Mouse (Mus musculus) bone marrow, adult 2 months (tissue): ENCODE results near the gene Ppp1r12c. TPM values are rescaled to one million over a fixed set of nuclear protein-coding genes. Genes with fewer than 3 reads are reported as not detected.

Source experiments
- H3K27ac ChIP-seq: fragments of 200-500 bp; 2 replicates; pipeline ENCODE4 v1.5.1; 2012; ENCODE audit warnings: low read depth, mild to moderate bottlenecking, control low read depth, inconsistent platforms, low read length; ENCODE audit not compliant: control insufficient read depth, poor library complexity, insufficient read depth
- H3K4me1 ChIP-seq: fragments of 200-500 bp; 2 replicates; pipeline ENCODE4 v1.6.1; 2011; ENCODE audit warnings: low read length; ENCODE audit not compliant: control insufficient read depth, insufficient read depth
- H3K4me3 ChIP-seq: fragments of 200-500 bp; replicated peaks from 2 replicates; pipeline ENCODE3; 2011; ENCODE audit warnings: mild to moderate bottlenecking, low read depth, low read length, control low read depth; ENCODE audit not compliant: control insufficient read depth
- CTCF ChIP-seq: fragments of 200-500 bp; IDR thresholded peaks from 2 replicates; pipeline ENCODE4 v1.5.1; 2011; ENCODE audit warnings: low read length, control low read depth; ENCODE audit not compliant: control insufficient read depth, insufficient read depth
- POLR2A ChIP-seq: fragments of 200-500 bp; IDR thresholded peaks from 2 replicates; pipeline ENCODE4 v1.6.1; 2011; ENCODE audit warnings: low read depth, mild to moderate bottlenecking, control low read depth, low read length, borderline replicate concordance; ENCODE audit not compliant: control insufficient read depth
- WGBS: fragments of 180-500 bp; shearing (Covaris S2); methylation state at CpG from one replicate; pipeline ENCODE4 v1.1.7; 2018; 5-methylcytosine and 5-hydroxymethylcytosine counted together
- polyA plus RNA-seq: library from polyadenylated mRNA; stranded (reverse); fragments of >200 nt; gene quantifications from 2 replicates; pipeline ENCODE4 v1.2.4, GENCODE M21; 2011; ENCODE audit warnings: low replicate concordance; ENCODE audit not compliant: missing spikeins, insufficient read depth, insufficient read length

Ppp1r12c gene
- polyA plus RNA-seq, 1 experiment, result 340 TPM

DNA sequence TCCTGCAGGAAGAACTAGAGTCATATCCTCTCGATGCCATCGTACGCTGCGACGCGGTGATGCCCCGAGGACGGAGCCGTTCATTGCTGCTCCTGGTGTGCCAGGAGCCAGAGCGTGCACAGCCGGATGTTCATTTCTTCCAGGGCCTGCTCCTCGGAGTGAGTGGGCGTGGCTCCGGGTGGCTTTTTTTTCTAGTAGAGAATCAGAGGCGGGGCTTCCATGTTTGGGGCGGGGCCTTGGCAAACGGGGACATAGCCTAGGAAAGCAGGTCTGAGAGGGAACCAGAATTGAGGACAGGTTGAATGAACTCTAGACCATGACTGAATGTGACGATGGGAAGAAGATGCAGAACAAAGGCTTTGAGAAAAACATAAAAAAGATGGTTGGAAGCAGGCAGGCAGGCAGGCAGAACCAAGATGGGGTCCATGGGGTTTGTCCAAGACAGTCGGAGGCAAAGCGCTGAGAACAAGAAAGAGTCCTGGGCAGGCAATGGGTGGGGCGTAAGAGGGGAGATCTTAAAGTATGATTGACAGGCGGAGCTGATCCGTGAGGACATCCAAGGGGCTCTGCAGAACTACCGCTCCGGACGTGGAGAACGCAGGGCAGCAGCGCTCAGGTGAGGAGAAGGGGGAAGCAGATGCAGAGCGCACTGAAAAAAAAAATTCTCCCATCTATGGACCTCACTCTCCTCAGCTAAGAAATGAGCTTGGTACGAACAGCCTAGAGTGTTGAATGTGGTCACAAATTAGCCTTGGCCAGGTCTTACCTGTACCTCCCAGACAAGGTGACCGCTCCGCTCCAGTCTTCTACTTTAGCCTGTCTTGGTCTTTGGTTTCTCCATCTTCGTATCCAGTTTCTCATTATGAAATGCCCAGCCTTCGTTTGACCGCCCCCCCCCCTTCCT, 31.0 kb downstream of the Ppp1r12c start:
- no peaks in the 10 kb centered on the region for H3K4me1 ChIP-seq
- TF ChIP-seq CTCF, result no peak
- no peak for TF ChIP-seq POLR2A
- 33% methylated on average over 35 of the region's 35 CpGs for WGBS
- H3K4me3 ChIP-seq, result no peak overlapping the region
- H3K27ac ChIP-seq, result no peak overlapping the region

- TF ChIP-seq CTCF (no peak), POLR2A (no peak)
- no peak overlapping the region for H3K4me3 ChIP-seq
- 77% methylated on average over 3 of the region's 3 CpGs for WGBS
- no peaks in the 10 kb centered on the region for H3K4me1 ChIP-seq
- H3K27ac ChIP-seq, result no peak overlapping the region
These were observed 33.7 kb downstream of the Ppp1r12c start for GRCm38 (mm10) chr7:4467801-4468200.

DNA sequence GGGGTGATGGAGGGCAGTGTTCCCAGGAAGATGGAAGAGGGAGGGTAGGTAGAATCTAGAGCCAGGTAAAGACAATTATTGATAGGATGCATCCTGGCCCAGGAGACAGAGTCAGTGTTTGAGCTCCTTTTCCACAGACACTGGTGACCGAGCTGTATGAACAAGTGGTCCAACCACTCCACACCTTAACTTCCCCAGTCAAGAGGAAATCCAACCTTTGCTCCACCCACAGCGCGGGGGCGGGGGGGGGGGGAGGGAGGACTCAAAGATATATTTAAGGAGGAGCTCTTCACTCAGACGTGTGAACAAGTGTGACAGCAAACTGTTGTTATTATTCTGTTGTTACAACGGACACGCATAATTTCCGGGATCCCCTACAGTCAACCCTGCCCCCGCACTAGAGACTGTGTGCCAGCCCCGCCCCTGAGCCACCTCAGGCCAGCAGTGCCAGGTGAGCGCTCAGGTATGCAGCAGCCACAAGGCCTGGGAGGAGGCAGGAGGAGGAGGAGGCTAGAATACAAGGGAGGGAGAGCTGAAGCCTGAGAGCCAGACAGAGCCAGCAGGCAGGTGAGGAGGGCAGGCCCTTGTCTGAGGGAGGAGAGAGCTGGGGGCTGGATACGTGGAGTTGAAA, 37.2 kb downstream of the Ppp1r12c start:
- TF ChIP-seq CTCF (no peak), POLR2A (no peak)
- 10% methylated on average over 12 of the region's 12 CpGs for WGBS
- H3K27ac ChIP-seq, result no peak overlapping the region
- no peaks in the 10 kb centered on the region for H3K4me1 ChIP-seq
- H3K4me3 ChIP-seq, result no peak overlapping the region

DNA sequence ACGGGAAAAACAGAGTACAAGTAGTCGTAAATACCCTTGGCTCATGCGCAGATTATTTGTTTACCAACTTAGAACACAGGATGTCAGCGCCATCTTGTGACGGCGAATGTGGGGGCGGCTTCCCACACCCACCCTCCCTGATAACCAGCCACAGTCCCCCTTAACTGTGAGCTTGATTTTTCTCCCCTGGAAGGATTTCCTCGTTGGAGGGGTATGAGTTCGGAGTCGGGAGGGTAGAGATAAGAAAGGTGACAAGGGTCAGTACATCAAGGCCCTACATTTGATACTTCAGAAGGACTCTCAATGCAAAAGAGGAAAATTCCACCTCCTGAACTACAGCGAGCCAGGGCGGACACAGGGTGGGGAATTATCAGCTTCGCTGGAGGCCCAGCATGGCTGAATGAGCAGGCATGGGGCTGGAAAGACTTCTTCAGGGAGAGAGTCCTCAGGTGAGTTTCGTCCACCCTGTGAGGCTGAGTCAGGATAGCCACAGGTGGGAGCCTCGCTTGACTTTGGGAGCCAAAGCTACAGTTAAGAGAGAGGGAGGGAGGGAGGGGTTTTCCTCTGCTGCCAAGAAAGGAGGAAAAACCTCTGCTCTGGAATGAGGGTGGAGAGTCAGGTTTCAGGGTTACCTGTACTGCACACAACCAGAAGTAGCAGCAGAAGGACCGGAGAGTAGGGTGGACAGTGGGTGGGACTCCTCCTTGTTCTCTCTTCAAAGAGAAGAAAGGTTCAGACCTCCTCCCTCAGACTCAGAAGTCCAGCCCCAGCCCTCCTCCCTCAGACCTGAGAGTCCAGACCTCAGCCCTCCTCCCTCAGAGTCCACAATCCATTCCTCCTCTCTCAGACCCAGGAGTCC, 40.7 kb downstream of the Ppp1r12c start, which contains the start of gene Eps8l1:
Gene Eps8l1 (plus strand): TSS at position 99 of the 859 bp plus-strand sequence.
- TF ChIP-seq POLR2A (no peak), CTCF (no peak)

GRCm38 (mm10) chr7:4452644-4453043, 48.8 kb downstream of the Ppp1r12c start:
- TF ChIP-seq CTCF (no peak), POLR2A (no peak)
- WGBS, result 64% methylated on average over 4 of the region's 4 CpGs
- Histone ChIP-seq H3K4me3 (no peak overlapping the region), H3K27ac (no peak overlapping the region), H3K4me1 (no peaks in the 10 kb centered on the region; the same call in 1 of the 2 replicates)

More for the DNA sequence above, 40.7 kb downstream of the Ppp1r12c start, which contains the start of gene Eps8l1:
- Histone ChIP-seq H3K4me1 (no peaks in the 10 kb centered on the region), H3K27ac (peak within 1 kb of the TSS; percentile 11; the same call in 1 of the 2 replicates), H3K4me3 (peak within 1 kb of the TSS; percentile 36)
- WGBS, result 53% methylated on average over 14 of the region's 16 CpGs

GRCm38 (mm10) chr7:4449211-4449610, 52.3 kb downstream of the Ppp1r12c start:
- no peak overlapping the region for H3K4me3 ChIP-seq
- H3K4me1 ChIP-seq, result no peaks in the 10 kb centered on the region; the same call in 1 of the 2 replicates
- TF ChIP-seq POLR2A (no peak), CTCF (no peak)
- H3K27ac ChIP-seq, result no peak overlapping the region
- 5% methylated on average over 2 of the region's 2 CpGs for WGBS

GRCm38 (mm10) chr7:4448439-4448838, 53.0 kb downstream of the Ppp1r12c start:
- no peaks in the 10 kb centered on the region; the same call in 1 of the 2 replicates for H3K4me1 ChIP-seq
- H3K27ac ChIP-seq, result no peak overlapping the region
- 71% methylated on average over 3 of the region's 3 CpGs for WGBS
- H3K4me3 ChIP-seq, result no peak overlapping the region
- TF ChIP-seq CTCF, result no peak
- TF ChIP-seq POLR2A, result no peak

- Histone ChIP-seq H3K4me3 (no peak overlapping the region), H3K4me1 (no peaks in the 10 kb centered on the region; the same call in 1 of the 2 replicates), H3K27ac (no peak overlapping the region)
- 35% methylated on average over 1 of the region's 1 CpGs for WGBS
- no peak for TF ChIP-seq POLR2A
- TF ChIP-seq CTCF, result peak; percentile 26; the same call in 1 of the 2 replicates
These were observed 54.3 kb downstream of the Ppp1r12c start for GRCm38 (mm10) chr7:4447138-4447537.
